Mouse (Mus musculus) olfactory bulb, adult 2 months (tissue): ENCODE data around the gene Fis1.

Experiments
- CTCF ChIP-seq: fragments of 200-500 bp; IDR thresholded peaks from 2 replicates; pipeline ENCODE4 v1.5.1; 2012; ENCODE audit warnings: low read depth, mild to moderate bottlenecking, low read length, moderate library complexity; ENCODE audit not compliant: insufficient read depth
- POLR2A ChIP-seq: fragments of 200-500 bp; IDR thresholded peaks from 2 replicates; pipeline ENCODE4 v1.6.1; 2012; ENCODE audit warnings: mild to moderate bottlenecking, low read depth, low read length, moderate library complexity; ENCODE audit not compliant: insufficient read depth

DNA sequence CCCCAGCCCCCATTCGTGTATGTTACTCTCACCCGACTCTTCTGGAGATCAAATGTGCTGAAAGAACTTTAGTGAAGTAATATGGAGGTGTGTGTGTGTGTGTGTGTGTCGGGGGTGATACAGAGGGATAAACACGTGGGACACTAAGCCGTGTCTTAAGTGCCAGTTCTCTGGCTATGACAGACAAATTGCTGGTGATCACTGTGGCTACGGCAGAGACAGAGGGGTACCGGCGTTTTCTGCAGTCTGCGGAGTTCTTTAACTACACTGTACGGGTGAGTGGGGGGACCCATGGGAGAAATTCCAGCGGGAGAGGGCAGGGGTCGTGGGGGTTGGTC lies 34.8 kb downstream of the Fis1 start, which contains the start of gene Znhit1:
- TF ChIP-seq POLR2A = no peak
- TF ChIP-seq CTCF = no peak
